Mouse (Mus musculus): ENCODE data around the gene Pitpnm1.

The Pitpnm1 gene

GRCm38 (mm10) chr19:4139446-4139845, 39.6 kb downstream of the Pitpnm1 start, which contains the start of gene Gpr152:
TSS of gene Gpr152 (plus strand) at chr19:4139787.
- DNase-seq (ENCODE audit: low spot score), result no peak

DNA sequence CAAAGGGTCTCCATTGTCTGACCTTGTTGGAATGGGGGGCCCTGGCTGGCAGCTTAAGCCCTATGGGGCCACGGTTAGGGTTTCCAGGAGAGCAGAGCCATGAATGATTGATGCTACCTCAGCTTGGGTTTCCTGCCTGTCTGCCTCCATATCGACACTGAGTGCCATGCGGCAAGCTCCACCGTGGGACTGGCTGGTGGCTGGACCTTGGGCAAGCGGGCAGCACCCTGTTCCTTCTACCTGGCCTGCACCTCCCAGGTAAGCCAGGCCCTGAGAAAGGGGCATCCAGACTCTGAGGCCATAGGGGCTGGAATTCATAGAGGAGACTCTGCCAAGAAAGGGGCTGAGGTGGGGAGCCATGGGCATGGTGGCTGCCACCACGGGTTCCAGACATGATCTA, 40.3 kb downstream of the Pitpnm1 start:
- DNase-seq (ENCODE audit: low spot score), result no peak

DNA sequence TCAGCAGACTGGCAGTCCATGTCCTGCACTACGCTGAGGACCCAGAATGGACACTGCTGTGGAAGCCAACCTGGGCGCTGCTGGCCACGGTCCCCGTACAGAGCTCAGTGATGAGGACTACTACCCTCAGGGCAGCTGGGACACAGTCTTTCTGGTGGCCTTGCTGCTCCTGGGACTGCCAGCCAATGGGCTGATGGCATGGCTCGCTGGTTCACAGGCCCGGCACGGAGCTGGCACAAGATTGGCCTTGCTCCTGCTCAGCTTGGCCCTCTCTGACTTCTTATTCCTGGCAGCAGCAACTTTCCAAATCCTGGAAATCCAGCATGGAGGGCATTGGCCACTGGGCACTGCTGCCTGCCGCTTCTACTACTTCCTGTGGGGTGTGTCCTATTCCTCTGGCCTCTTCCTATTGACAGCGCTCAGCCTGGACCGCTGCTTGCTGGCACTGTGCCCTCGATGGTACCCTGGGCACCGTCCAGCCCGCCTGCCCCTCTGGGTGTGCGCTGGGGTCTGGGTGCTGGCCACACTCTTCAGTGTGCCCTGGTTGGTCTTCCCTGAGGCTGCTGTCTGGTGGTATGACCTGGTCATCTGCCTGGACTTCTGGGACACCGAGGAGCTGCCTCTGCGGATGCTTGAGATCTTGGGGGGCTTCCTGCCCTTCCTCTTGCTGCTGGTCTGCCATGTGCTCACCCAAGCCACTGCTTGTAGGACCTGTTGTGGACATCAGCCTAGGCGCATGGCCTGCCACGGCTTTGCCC, 42.8 kb downstream of the Pitpnm1 start:
- DNase-seq (ENCODE audit: low spot score), result no peak

GRCm38 (mm10) chr19:4143759-4144268, 44.0 kb downstream of the Pitpnm1 start, which contains the start of gene Cabp4:
TSS of gene Cabp4 (minus strand) at chr19:4144033.
- no peak for DNase-seq (ENCODE audit: low spot score)

- no peak for DNase-seq (ENCODE audit: low spot score)
These were observed 45.0 kb downstream of the Pitpnm1 start for GRCm38 (mm10) chr19:4144550-4145498.

GRCm38 (mm10) chr19:4145936-4146335, 46.1 kb downstream of the Pitpnm1 start:
- no peak for DNase-seq (ENCODE audit: low spot score)

- no peak for DNase-seq (ENCODE audit: low spot score)
These were observed 46.7 kb downstream of the Pitpnm1 start for GRCm38 (mm10) chr19:4146366-4147021.

DNA sequence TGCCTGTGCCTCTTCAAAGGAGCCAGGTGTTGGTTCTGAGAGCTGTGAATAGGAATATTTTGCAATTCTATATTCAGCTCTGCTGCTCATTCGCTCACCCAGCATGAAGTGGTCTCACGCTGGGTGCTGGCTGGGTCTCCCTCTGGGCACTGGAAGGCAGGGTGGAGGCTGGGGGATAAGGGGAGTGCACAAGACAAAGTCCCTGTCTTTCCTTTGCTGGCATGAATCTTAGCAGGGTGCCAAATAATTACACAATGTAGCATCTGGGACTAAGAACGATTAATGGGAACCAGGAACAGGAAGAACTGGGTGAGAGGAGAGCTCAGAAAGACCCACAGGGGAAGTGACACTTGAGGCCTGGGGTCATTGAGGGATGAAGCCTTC, 47.2 kb downstream of the Pitpnm1 start:
- no peak for DNase-seq (ENCODE audit: low spot score)

- no peak for DNase-seq (ENCODE audit: low spot score)
These were observed 48.1 kb downstream of the Pitpnm1 start for GRCm38 (mm10) chr19:4147782-4148490.

- peak; percentile 85 for DNase-seq (ENCODE audit: low spot score)
These were observed 48.7 kb downstream of the Pitpnm1 start, which contains the start of gene Coro1b for GRCm38 (mm10) chr19:4148491-4148806. TSS of gene Coro1b (plus strand) at chr19:4148619.

DNA sequence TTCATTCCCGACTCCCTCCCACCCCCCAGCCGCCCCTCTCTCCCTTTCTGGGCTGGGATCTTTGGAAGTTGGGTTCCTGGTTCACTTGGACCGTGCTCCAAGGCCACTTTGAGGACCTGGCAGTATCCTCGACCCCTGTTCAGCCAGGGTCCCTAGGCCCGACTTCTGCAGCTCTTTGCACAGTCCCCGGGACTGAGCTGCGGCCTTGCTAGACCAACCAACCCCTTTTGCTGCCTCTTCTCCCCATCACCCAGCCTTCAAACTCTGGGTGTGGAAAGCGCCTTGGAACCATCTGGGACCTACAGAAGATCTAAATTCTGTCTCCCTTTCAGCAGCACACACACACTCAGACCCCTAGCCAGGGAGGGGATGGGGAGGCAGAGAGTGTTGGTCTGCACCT, 49.0 kb downstream of the Pitpnm1 start:
- no peak for DNase-seq (ENCODE audit: low spot score)

DNA sequence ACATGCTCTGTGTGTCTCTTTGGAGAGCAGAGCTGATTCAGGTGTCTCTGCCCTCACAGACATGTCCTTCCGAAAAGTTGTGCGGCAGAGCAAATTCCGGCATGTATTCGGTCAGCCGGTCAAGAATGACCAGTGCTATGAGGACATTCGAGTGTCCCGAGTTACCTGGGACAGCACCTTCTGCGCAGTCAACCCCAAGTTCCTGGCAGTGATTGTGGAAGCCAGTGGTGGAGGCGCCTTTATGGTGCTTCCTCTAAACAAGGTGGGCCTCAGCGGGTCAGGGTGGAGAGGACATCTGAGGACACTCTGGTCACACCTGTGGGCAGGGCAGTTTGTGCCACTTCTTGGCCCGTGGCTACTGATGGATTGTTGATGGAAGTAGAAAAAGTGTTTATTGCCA, 49.5 kb downstream of the Pitpnm1 start:
- no peak for DNase-seq (ENCODE audit: low spot score)

GRCm38 (mm10) chr19:4149764-4150461, 50.1 kb downstream of the Pitpnm1 start:
- no peak for DNase-seq (ENCODE audit: low spot score)

DNA sequence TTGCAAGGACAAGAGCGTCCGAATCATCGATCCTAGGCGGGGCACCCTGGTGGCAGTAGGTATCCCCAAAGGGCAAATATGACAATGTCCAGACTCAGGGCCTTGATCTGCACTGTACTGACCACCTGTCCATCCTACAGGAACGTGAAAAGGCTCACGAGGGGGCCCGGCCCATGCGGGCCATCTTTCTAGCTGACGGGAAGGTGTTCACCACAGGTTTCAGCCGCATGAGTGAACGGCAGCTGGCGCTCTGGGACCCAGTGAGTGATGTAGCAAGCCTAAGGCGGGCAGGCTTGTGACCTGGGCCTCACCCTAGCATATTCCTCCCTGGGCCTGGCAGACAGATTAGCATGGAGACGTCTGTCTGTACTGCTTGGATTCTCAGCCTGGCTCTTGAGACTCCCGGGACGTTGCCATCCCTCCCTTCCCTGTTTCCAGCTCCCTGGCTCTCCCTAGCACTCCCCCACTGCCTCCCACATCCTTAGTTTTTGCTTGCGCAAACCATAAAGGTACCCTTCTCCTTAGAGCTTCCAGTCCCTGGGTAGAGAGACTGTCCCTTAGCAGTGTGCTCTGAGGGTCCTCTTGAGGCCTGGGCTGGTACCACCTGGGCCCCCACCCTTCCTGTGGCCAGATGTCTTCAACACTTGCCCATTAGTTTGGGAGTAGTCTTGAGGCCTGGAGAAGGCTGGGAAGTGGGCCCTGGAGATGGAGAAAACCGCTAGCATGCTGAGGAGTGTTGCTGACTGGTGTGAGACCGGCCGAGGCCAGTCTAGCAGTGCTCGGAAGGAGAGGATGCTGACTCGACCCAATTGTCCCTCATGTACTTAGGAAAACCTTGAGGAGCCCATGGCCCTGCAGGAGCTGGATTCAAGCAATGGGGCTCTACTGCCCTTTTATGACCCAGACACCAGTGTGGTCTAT, 51.0 kb downstream of the Pitpnm1 start:
- no peak for DNase-seq (ENCODE audit: low spot score)

- DNase-seq (ENCODE audit: low spot score), result no peak
These were observed 51.7 kb downstream of the Pitpnm1 start for GRCm38 (mm10) chr19:4151488-4151860.

DNA sequence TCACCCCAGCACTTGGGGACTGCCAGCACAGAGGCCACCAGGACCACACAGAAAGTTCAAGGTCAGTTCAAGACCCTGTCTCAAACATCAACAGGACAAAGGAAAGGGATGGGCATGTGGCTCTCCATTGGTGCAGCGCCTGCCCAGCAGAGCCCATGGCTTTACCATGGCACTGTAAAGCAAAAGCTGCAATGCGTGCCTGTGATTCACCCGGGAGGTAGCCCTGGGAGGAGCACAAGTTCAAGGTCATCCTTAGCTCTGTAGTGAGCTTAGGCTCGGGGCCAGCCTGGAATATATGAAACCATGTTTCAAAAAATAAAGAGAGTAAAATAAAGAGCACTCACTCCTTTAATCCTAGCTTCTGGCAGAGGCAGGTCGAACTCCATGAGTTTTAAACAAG, 52.1 kb downstream of the Pitpnm1 start:
- DNase-seq (ENCODE audit: low spot score), result no peak

GRCm38 (mm10) chr19:4152445-4153231, 52.8 kb downstream of the Pitpnm1 start:
- no peak for DNase-seq (ENCODE audit: low spot score)

DNA sequence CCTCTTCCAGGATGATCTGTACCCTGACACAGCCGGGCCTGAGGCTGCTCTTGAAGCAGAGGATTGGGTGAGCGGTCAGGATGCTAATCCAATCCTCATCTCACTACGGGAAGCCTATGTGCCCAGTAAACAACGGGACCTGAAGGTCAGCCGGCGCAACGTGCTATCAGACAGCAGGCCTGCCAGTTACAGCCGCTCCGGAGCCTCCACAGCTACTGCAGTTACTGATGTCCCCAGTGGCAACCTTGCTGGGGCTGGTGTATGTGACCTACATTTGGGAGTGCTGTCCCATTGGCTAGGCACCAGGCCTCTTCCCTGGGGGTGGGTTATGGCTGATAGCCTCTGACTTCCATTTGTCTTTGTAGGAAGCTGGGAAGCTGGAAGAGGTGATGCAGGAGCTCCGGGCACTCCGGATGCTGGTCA, 53.4 kb downstream of the Pitpnm1 start, which contains the start of gene Ptprcap:
Gene Ptprcap, plus strand, starts transcription at position 373 of the 423 bp plus-strand sequence.
- no peak for DNase-seq (ENCODE audit: low spot score)

Data from c-Kit-positive CD71-positive TER-119-positive erythroid progenitor cells, embryonic 14.5 days (primary cell).